Mouse (Mus musculus) intestine, postnatal 0 days (tissue): Measurements from ENCODE around the gene Zfp992. TPM values are rescaled to one million over a fixed set of nuclear protein-coding genes. Genes with fewer than 3 reads are reported as not detected.
"Not testable (repeated sequence)": the region's sequence is repeated elsewhere in the genome, so short reads cannot be mapped to it uniquely, and the experiment has no call there.

Source experiments
- ATAC-seq: fragments of 200-750 bp; cut with Nextera tagmentation; 2 replicates; pipeline ENCODE4 v1.8.0; 2017; ENCODE audit warnings: mild to moderate bottlenecking, moderate TSS enrichment, moderate library complexity
- H3K27ac ChIP-seq: fragments of 300-500 bp; sonication (generic); 2 replicates; pipeline ENCODE4 v1.5.1; 2014; ENCODE audit warnings: mild to moderate bottlenecking, low read depth, low read length, moderate library complexity
- H3K27me3 ChIP-seq: fragments of 300-500 bp; sonication (generic); replicated peaks from 2 replicates; pipeline ENCODE4 v1.6.1; 2014; ENCODE audit warnings: low read length, mixed read lengths; ENCODE audit not compliant: control insufficient read depth, insufficient read depth
- H3K36me3 ChIP-seq: fragments of 300-500 bp; sonication (generic); 2 replicates; pipeline ENCODE4 v1.6.1; 2014; ENCODE audit warnings: mild to moderate bottlenecking, moderate library complexity; ENCODE audit not compliant: control insufficient read depth, insufficient read depth
- H3K4me1 ChIP-seq: fragments of 300-500 bp; sonication (generic); replicated peaks from 2 replicates; pipeline ENCODE4 v1.6.1; 2014; ENCODE audit warnings: antibody characterized with exemption, low read length, mixed read lengths; ENCODE audit not compliant: control insufficient read depth, insufficient read depth
- H3K4me2 ChIP-seq: fragments of 300-500 bp; sonication (generic); replicated peaks from 2 replicates; pipeline ENCODE4 v1.6.1; 2014; ENCODE audit warnings: low read depth, mild to moderate bottlenecking, moderate library complexity
- H3K4me3 ChIP-seq: fragments of 300-500 bp; sonication (generic); 2 replicates; pipeline ENCODE4 v1.5.1; 2014; ENCODE audit warnings: low read depth, low read length
- H3K9ac ChIP-seq: fragments of 300-500 bp; sonication (generic); 2 replicates; pipeline ENCODE4 v1.6.1; 2014; ENCODE audit warnings: mild to moderate bottlenecking, low read depth, low read length
- H3K9me3 ChIP-seq: fragments of 300-500 bp; sonication (generic); 2 replicates; pipeline ENCODE4 v1.6.1; 2016; ENCODE audit warnings: mixed run types; ENCODE audit not compliant: control insufficient read depth
- CTCF ChIP-seq: sonication (generic); IDR thresholded peaks from 2 replicates; pipeline ENCODE4 v1.5.1; 2016; ENCODE audit warnings: low read depth, mild to moderate bottlenecking, control low read depth, antibody characterized with exemption, moderate library complexity
- WGBS: fragments of 180-500 bp; shearing (Covaris S2); extraction: QIAGEN DNeasy Blood & Tissue Kit; methylation state at CpG from one replicate; pipeline ENCODE4 v1.1.7; 2014; 5-methylcytosine and 5-hydroxymethylcytosine counted together
- polyA plus RNA-seq: library from polyadenylated mRNA; unstranded; fragments of >200 nt; fragmentation: Nextera tagmentation; extraction: Ambion mirVana; gene quantifications from 2 replicates; pipeline ENCODE4 v1.2.1, GENCODE M21; 2015

The Zfp992 gene
- polyA plus RNA-seq, 1 experiment from 2014 or later, result 4.3 TPM

- Histone ChIP-seq H3K9me3 (peaks cover 47% of the 10 kb centered on the region), H3K4me3 (no peak overlapping the region), H3K4me2 (no peak overlapping the region), H3K4me1 (no peaks in the 10 kb centered on the region), H3K27ac (no peak overlapping the region), H3K9ac (no peak overlapping the region), H3K36me3 (no peaks in the 10 kb centered on the region), H3K27me3 (no peaks in the 10 kb centered on the region)
- TF ChIP-seq CTCF, result no peak
- 55% methylated on average over 1 of the region's 1 CpGs for WGBS
- no peak for ATAC-seq
Measured at GRCm38 (mm10) chr4:146516474-146516873, 67.7 kb downstream of the Zfp992 start.

- H3K9me3 ChIP-seq, result peaks cover 50% of the 10 kb centered on the region
- H3K4me2 ChIP-seq, ATAC-seq, H3K27ac ChIP-seq, H3K4me1 ChIP-seq, H3K36me3 ChIP-seq, H3K9ac ChIP-seq, H3K27me3 ChIP-seq, H3K4me3 ChIP-seq: not testable (repeated sequence)
- 57% methylated on average over 2 of the region's 2 CpGs for WGBS
Measured at GRCm38 (mm10) chr4:146517150-146517549, 68.3 kb downstream of the Zfp992 start.

Other genes starting within 250 kb of the Zfp992 start
- not detected in 2 replicates for gene Zfp981, start 53.0 kb downstream of the Zfp992 start, polyA plus RNA-seq
- gene Zfp993, start 161.9 kb downstream of the Zfp992 start, polyA plus RNA-seq, result 4.9 and 6.8 TPM in 2 replicates